Mouse (Mus musculus) spleen, postnatal 36 days (tissue): ENCODE data around the gene Fgfr2.

Source experiments
- DNase-seq, 2 experiments: peaks; one replicate each; pipeline ENCODE4 v3.0.0; 2022; ENCODE audit warnings: low spot score in 2 of 2, mixed read lengths in 1 of 2

Fgfr2 gene

DNA sequence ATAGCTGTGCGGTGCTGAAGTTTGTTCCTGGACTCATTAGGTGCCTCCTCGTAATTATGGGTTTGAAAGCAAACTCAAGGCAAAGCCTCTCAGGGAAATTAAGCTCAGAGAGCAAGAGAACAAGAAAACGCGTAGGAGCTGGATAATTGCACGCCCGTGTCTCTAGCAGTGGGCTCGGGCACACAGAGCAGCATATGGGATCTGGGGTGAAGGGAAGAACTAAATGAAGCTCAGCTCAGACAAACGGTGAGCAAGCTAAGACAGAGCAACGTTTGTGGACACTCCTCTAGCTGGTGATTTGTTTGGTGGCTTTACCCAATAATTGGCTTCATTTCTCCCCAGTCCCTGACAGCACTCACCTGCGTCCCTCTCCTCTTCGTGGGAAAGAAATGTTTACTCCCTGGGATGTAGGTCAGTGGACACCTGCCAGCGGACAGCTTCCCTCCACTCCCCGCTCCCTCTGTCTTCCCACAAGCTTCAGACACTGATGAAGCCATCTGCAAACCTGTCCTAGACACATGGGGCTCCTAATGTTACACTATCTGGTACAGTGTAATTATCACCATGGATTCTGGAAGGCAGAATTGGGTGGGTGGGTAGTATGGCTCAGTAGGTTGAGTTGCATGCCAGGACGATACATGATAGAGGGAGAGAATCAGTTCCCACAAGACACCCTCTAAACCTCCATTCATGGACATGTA is 1117.0 kb downstream of the Fgfr2 start:
- DNase-seq = no peak

DNA sequence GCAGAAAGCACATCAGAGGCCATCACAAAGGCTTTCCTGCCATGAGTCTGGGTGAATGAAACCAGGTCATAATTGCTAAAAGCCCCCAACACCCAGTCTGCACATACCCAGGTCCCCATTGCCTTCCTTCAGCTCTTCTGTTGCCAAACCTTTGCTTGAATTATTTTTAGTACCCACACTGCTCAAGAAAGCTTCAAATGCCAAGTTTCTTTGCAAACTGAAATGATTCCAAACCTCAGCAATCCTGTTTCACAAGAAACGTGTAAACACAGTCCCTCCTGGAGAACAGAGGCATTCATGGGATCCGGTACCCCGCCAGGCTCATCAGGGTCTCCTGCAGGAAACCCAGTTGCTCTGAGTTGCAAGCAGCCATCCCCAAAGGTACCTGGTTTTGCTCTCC is 1130.3 kb downstream of the Fgfr2 start:
- DNase-seq = no peak

GRCm38 (mm10) chr7:131992226-131992625 is 1130.9 kb downstream of the Fgfr2 start:
- DNase-seq = no peak

GRCm38 (mm10) chr7:131989056-131989455 is 1134.1 kb downstream of the Fgfr2 start:
- DNase-seq = no peak

DNA sequence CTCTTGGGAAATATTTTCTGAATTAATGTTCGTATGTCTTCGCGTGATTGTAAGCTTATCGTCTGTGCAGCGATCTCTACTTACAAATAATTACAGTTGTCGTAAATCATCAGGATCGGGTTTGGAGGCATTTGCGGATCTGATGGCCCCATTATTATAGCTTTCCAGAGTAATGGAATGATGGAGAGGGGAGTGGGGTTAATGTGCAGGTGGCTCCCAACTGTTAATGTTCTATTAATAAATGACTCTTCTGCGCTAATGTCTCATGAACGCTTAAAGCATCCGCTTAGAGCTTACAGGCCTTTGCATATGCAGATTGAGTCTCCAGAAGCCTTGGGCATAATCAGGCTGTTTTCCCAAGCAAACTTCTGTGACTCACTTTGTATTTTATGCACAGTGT is 1144.5 kb downstream of the Fgfr2 start:
- no peak for DNase-seq

GRCm38 (mm10) chr7:131975867-131976266 is 1147.3 kb downstream of the Fgfr2 start:
- no peak for DNase-seq

GRCm38 (mm10) chr7:131970255-131970654 is 1152.9 kb downstream of the Fgfr2 start:
- DNase-seq = no peak

GRCm38 (mm10) chr7:131966916-131967494 is 1156.1 kb downstream of the Fgfr2 start:
- DNase-seq = no peak

- no peak for DNase-seq
These were observed 1156.9 kb downstream of the Fgfr2 start, which contains the start of gene Gpr26 for GRCm38 (mm10) chr7:131966023-131966915. TSS of gene Gpr26 (plus strand) at chr7:131966460.

- DNase-seq = no peak
These were observed 1162.6 kb downstream of the Fgfr2 start for GRCm38 (mm10) chr7:131960551-131960950.

DNA sequence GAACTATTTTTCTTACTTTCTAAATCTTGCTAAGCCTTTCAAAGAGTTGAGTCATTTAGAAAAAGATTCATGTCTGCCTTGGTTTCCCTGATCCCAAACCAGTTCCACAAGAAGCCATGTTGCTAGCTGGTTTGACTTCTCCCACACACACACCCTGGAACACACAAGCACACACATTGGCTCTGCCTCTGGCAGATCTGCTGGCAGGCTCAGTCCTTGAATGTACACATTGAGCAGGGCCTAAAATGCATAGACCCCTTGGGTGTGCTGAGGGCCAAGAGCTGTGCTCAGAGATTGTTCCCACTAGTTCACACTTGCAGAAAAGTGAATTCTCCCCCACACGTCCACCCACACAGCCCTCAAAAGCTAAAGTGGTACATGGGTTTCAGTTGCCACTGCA is 1164.4 kb downstream of the Fgfr2 start:
- no peak for DNase-seq

- DNase-seq = no peak
These were observed 1169.7 kb downstream of the Fgfr2 start for GRCm38 (mm10) chr7:131953402-131953801.

DNA sequence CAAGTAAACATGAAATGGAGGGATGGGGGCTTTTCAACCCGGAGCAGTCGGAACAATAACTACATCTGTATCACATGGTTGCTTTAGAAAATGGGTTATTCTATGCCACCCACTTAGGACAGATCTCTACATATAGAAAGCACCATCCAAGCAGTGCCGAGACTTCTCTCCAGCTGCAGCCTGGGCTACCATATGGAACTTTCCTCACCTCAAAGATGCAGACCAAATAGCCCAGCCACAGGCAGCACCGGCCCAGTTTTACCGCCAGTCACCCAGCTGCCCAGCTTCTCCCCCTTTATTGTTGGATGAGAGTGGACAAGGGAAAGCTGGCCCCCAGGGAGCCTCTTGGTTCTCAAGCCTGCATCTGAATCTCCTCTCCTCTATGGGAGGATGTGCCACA is 1172.0 kb downstream of the Fgfr2 start:
- DNase-seq = no peak

- DNase-seq = no peak
These were observed 1185.5 kb downstream of the Fgfr2 start for GRCm38 (mm10) chr7:131937611-131938010.

GRCm38 (mm10) chr7:131927288-131928050 is 1195.7 kb downstream of the Fgfr2 start:
- DNase-seq = no peak

- DNase-seq = no peak
These were observed 1205.8 kb downstream of the Fgfr2 start for GRCm38 (mm10) chr7:131917384-131917783.

DNA sequence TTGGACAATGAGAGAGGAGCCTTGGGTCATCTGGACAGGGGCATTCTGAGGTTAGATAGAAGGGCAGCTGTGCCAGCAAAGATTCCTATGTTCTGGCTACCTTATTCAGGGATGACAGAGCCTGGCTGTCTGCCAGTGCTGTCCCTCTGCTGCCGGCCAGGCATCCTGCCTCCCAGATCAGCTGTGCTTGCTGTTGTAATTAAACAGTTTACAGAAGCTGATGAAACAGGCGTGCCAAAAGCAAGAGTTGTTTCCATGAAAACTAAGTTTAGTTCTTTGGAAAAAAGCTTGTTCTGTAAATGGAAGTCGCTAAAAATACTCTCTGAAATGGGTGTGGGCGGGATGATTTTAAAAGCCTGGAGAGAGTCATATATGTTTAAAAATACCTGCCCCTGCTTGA is 1213.5 kb downstream of the Fgfr2 start:
- no peak for DNase-seq

DNA sequence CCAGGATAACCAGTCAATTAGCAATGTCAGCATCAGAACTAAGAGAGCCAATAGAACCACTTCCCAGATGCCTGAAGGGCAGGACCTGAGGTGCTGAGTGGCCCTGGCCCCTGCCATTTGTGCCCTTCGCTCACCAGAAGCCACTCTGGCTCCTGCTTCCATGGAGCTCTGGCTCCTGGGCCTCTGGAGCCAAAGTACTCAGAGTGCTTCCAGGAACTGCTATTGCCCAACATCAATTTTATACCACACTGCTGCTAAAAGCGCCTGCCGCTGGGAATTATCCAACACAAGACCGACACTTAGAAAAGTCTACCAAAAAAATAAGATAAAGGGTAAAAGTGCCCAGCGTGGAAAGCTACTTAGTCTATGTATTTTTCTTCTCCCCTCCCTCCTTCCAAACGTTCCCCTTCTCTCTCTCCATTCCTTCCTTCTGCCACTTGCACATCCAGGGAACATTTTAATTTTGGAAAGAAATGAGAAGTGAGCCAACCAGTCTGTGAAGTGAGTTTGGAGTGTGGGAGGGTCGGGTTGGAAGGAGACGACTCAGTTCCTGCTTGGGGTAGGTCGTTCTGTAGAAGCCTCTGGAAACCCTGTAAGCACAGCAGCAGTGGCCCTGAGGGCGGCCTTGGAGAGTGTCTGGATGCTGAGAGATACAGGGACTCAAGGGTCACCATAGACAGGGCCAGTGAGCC is 1216.5 kb downstream of the Fgfr2 start:
- DNase-seq = no peak

GRCm38 (mm10) chr7:131899356-131899755 is 1223.8 kb downstream of the Fgfr2 start:
- DNase-seq = peak; percentile 8 to 11

- DNase-seq = no peak
These were observed 1225.9 kb downstream of the Fgfr2 start for GRCm38 (mm10) chr7:131897282-131897681.

DNA sequence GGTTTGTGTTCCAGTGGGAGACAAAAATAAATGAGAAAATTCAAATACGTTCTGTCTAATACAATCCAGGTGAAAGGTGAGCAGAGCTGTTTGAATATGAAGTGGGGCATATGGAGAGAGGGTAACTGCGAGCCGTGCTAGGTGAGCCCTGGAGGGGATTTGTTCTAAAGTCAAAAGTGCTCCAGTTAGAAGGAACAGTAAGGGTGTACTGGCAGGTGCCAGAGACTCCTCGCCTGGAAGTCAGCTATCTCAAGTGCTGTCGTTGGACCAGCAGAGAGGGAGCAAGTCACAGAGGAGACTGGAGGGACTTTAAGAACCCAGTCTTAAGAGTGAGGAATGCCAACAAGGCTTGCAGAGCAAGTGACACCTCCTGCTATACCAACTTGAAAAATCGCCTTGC is 1240.3 kb downstream of the Fgfr2 start:
- DNase-seq = no peak
